Mouse (Mus musculus) CH12F3 (cell line): ENCODE data around the gene Gm960.

ENCODE experiments used
- in situ Hi-C: fragments of 300-500 bp; cut with MboI; formaldehyde crosslinking; loops from 2 replicates; pipeline ENCODE4 v1.14.3; 2020; ENCODE audit warnings: low sequenced_read_pairs

The Gm960 gene

GRCm38 (mm10) chr19:4698205-4698677 lies at the start of gene Gm960:
TSS of gene Gm960 (minus strand) at chr19:4698668.
- in situ Hi-C loops: no loop called here

GRCm38 (mm10) chr19:4747631-4748312 lies 49.3 kb upstream of the Gm960 start:
- in situ Hi-C loops: loop anchor here (10.0 kb wide), 2 partner anchors 113 to 253 kb away; partner anchors contain the start of gene 2010003K11Rik

- in situ Hi-C loops: loop anchor here (10.0 kb wide), 2 partner anchors 112 to 252 kb away; partner anchors contain the start of gene 2010003K11Rik
Measured at GRCm38 (mm10) chr19:4746611-4747010, 48.1 kb upstream of the Gm960 start.

GRCm38 (mm10) chr19:4745681-4746080 lies 47.2 kb upstream of the Gm960 start:
- in situ Hi-C loops: loop anchor here (10.0 kb wide), 2 partner anchors 111 to 251 kb away; partner anchors contain the start of gene 2010003K11Rik

- in situ Hi-C loops: loop anchor here (10.0 kb wide), 2 partner anchors 110 to 250 kb away; partner anchors contain the start of gene 2010003K11Rik
Measured at GRCm38 (mm10) chr19:4745057-4745456, 46.6 kb upstream of the Gm960 start.

- in situ Hi-C loops: loop anchor here (10.0 kb wide), 2 partner anchors 109 to 249 kb away; partner anchors contain the start of gene 2010003K11Rik
Measured at GRCm38 (mm10) chr19:4744026-4744425, 45.6 kb upstream of the Gm960 start.

GRCm38 (mm10) chr19:4743524-4743923 lies 45.1 kb upstream of the Gm960 start:
- in situ Hi-C loops: loop anchor here (10.0 kb wide), 2 partner anchors 109 to 249 kb away; partner anchors contain the start of gene 2010003K11Rik

- in situ Hi-C loops: loop anchor here (10.0 kb wide), 2 partner anchors 107 to 247 kb away; partner anchors contain the start of gene 2010003K11Rik
Measured at GRCm38 (mm10) chr19:4742229-4742628, 43.8 kb upstream of the Gm960 start.

GRCm38 (mm10) chr19:4741482-4741881 lies 43.0 kb upstream of the Gm960 start:
- in situ Hi-C loops: loop anchor here (10.0 kb wide), 2 partner anchors 107 to 247 kb away; partner anchors contain the start of gene 2010003K11Rik

- in situ Hi-C loops: loop anchor here (10.0 kb wide), 2 partner anchors 105 to 245 kb away; partner anchors contain the start of gene 2010003K11Rik
Measured at GRCm38 (mm10) chr19:4739762-4740161, 41.3 kb upstream of the Gm960 start.

GRCm38 (mm10) chr19:4739053-4739452 lies 40.6 kb upstream of the Gm960 start:
- in situ Hi-C loops: no loop called here

GRCm38 (mm10) chr19:4737866-4738265 lies 39.4 kb upstream of the Gm960 start:
- in situ Hi-C loops: no loop called here

- in situ Hi-C loops: no loop called here
Measured at GRCm38 (mm10) chr19:4733052-4733451, 34.6 kb upstream of the Gm960 start.

- in situ Hi-C loops: no loop called here
Measured at GRCm38 (mm10) chr19:4729186-4729585, 30.7 kb upstream of the Gm960 start.

GRCm38 (mm10) chr19:4720671-4721244 lies 22.3 kb upstream of the Gm960 start:
- in situ Hi-C loops: no loop called here

GRCm38 (mm10) chr19:4720112-4720511 lies 21.6 kb upstream of the Gm960 start:
- in situ Hi-C loops: no loop called here

GRCm38 (mm10) chr19:4719351-4719764 lies 20.9 kb upstream of the Gm960 start:
- in situ Hi-C loops: no loop called here

- in situ Hi-C loops: no loop called here
Measured at GRCm38 (mm10) chr19:4718716-4719115, 20.2 kb upstream of the Gm960 start.

GRCm38 (mm10) chr19:4717281-4717680 lies 18.8 kb upstream of the Gm960 start:
- in situ Hi-C loops: no loop called here

GRCm38 (mm10) chr19:4716756-4717155 lies 18.3 kb upstream of the Gm960 start:
- in situ Hi-C loops: no loop called here

GRCm38 (mm10) chr19:4713886-4714285 lies 15.4 kb upstream of the Gm960 start:
- in situ Hi-C loops: no loop called here
